Mouse (Mus musculus): Measurements from ENCODE around the gene Pigf. TPM values are rescaled to one million over a fixed set of nuclear protein-coding genes. Genes with fewer than 3 reads are reported as not detected.
"Not testable (repeated sequence)": the region's sequence is repeated elsewhere in the genome, so short reads cannot be mapped to it uniquely, and the experiment has no call there.

Pigf gene
- polyA plus RNA-seq (2017; shearing (Covaris generic)) = 10 to 100 TPM; 21.0 to 30.2 (median 28.9) TPM

- ATAC-seq = peak; percentile 97
Measured at GRCm38 (mm10) chr17:87025269-87025949, at the start of gene Pigf, which contains the start of gene Cript. TSS of gene Pigf (minus strand) at chr17:87025406. TSS of gene Cript (plus strand) at chr17:87025550.

- ATAC-seq = no peak
Measured at GRCm38 (mm10) chr17:87073470-87073869, 48.3 kb upstream of the Pigf start.

GRCm38 (mm10) chr17:87072766-87073440, 47.7 kb upstream of the Pigf start:
- ATAC-seq = no peak

GRCm38 (mm10) chr17:87072183-87072582, 47.0 kb upstream of the Pigf start:
- ATAC-seq = not testable (repeated sequence)

- ATAC-seq = no peak
Measured at GRCm38 (mm10) chr17:87068997-87069396, 43.8 kb upstream of the Pigf start.

- ATAC-seq = peak; percentile 68
Measured at GRCm38 (mm10) chr17:87063969-87064368, 38.8 kb upstream of the Pigf start.

GRCm38 (mm10) chr17:87063461-87063860, 38.3 kb upstream of the Pigf start:
- ATAC-seq = no peak

- ATAC-seq = no peak
Measured at GRCm38 (mm10) chr17:87062639-87063038, 37.4 kb upstream of the Pigf start.

- ATAC-seq = no peak
Measured at GRCm38 (mm10) chr17:87057486-87058266, 32.5 kb upstream of the Pigf start.

GRCm38 (mm10) chr17:87056761-87057160, 31.6 kb upstream of the Pigf start:
- ATAC-seq = no peak

- no peak for ATAC-seq
Measured at GRCm38 (mm10) chr17:87055663-87056062, 30.5 kb upstream of the Pigf start.

GRCm38 (mm10) chr17:87055051-87055459, 29.8 kb upstream of the Pigf start:
- ATAC-seq = no peak

GRCm38 (mm10) chr17:87053921-87054320, 28.7 kb upstream of the Pigf start:
- no peak for ATAC-seq

GRCm38 (mm10) chr17:87052432-87052831, 27.2 kb upstream of the Pigf start:
- no peak for ATAC-seq

- ATAC-seq = no peak
Measured at GRCm38 (mm10) chr17:87051652-87052051, 26.4 kb upstream of the Pigf start.

GRCm38 (mm10) chr17:87050469-87051175, 25.4 kb upstream of the Pigf start:
- ATAC-seq = no peak

GRCm38 (mm10) chr17:87049696-87050095, 24.5 kb upstream of the Pigf start:
- ATAC-seq = no peak

GRCm38 (mm10) chr17:87044796-87045195, 19.6 kb upstream of the Pigf start:
- no peak for ATAC-seq

- ATAC-seq = peak; percentile 99
Measured at GRCm38 (mm10) chr17:87044364-87044763, 19.2 kb upstream of the Pigf start.

- ATAC-seq = no peak
Measured at GRCm38 (mm10) chr17:87041739-87042138, 16.5 kb upstream of the Pigf start.

GRCm38 (mm10) chr17:87038496-87038895, 13.3 kb upstream of the Pigf start:
- no peak for ATAC-seq
